Mouse (Mus musculus) urinary bladder, adult 18-20 months (tissue): ENCODE results near the gene Uqcr10.

Source experiments
- DNase-seq, 2 experiments: peaks; one replicate each; pipeline ENCODE4 v3.0.0; 2022; ENCODE audit warnings: low spot score in 2 of 2, mixed read lengths in 2 of 2

Gene Uqcr10

DNA sequence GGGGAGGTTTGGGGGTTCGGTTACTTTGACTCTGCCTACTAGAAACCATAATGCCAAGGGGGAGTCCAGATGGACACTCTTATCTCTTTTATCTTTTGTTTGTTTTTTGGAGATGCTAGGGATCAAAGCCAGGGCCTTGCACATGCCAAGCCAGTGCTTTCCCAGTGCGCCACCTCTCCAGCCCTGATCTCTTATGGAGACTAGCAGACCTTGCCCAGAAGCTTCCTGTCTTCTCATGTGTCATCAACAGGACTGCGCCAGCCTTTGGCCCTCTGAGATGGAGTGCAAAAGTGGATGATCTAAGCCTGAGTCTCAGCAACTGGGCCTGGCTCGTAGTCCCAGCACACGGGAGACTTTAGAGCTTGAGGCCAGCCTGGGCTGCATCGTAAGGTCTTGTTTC is 28.4 kb downstream of the Uqcr10 start:
- no peak for DNase-seq

DNA sequence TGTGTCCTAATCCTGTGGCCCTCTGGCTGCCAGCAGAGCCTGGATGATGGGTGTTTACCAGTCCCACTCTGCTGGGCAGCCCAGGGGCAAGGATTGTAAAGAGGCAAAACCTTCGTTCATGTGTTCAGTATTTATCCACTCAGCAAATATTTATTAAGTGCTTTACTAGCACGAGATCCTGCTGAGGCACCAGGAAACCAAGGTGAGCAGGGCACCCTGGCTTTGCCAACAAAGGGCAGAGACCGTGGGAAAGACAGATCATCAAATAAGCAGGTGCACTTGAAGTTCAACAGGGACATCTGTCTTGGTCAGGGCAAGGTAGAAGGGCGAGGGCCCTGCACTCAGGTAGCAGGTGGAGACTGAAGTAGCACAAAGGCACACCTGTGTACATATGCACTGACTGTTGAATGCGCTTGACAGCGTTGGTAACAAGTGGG is 29.0 kb downstream of the Uqcr10 start:
- DNase-seq: peak in 1 of 2 experiments; percentile 76

DNA sequence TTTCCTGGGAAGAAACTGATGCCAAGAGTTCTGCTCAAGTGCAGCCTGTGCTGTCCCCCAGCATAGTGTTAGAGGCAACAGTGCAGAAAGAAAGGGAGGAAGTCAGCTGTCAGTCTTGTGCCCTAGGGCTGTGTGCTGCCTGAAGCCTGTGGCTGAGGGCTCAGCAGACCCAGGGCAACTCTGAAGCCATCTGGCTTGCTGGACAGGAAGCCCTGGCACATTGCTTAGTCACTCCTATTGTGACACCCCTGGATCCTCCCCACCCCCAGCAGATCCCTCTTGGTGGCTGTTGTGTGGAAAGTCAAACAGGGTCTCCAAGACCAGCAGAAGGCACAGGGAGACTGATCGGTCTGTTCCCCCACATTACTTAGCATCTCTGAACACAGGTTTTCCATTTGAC is 29.5 kb downstream of the Uqcr10 start:
- peak in 1 of 2 experiments; percentile 62 for DNase-seq

DNA sequence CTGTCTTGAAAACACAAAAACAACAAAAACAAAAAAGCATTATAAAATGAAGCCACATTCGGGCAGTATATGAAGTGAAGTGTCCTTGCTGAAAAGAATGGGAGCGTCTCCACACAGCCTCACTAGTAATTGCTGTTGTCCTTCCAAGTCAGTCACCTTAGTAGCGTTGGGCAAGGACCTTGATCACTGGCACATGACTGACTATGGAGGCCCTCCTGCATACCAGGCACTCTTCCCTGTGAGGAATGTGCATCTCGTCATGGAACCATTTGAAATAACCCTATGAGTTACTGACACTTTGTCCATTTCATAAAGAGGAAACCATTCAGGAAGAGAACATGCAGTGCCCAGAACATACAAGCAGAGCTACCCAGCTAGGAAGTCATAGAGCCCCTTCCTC is 32.4 kb downstream of the Uqcr10 start:
- DNase-seq: no peak

DNA sequence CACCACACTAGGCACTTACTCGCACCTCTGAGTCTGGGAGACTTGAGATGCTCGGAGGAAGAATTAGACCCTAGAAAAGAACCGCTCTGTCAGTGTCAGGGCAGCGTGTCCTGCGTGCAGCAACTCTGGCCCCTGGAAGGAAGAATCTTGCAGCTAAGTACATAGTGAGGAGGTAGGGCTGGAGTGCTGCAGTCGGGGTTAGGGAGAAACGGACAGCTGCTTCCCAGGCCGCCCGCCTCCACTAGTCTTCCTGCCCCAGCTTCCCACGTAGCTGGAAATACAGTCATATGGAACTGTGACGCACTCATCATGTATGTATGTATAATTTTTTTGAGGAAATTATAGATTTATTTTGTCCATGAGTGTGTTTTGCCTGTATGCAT is 41.7 kb downstream of the Uqcr10 start:
- DNase-seq: no peak

DNA sequence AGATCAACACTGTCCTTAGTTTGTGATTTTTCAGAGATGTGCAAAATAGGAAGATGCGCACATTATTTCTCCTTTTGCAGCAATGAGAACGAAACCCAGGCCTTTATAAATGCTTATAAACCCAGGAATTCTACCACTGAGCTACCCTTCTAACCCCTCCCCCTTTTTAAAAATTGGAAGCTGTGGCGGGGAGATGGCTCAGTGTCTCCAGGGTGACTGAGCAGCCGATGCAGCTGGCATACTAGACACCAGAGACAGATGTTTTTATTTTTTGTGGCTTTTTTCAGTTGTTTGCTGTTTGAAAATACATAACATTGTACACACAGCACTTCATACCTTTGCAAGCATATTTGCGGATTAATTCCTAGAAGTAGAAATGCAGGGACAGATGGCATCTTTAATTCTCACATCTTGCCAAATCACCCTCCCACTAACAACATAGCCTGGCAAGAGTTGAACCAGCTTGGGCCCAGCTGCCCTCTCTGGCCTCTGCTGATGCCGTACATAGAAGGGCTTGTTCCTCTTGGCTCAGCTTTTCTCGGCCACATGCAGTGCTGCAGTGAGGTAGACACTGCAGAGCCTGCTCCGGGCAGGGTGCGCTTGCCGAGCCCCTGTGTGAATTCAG is 42.2 kb downstream of the Uqcr10 start:
- no peak for DNase-seq

DNA sequence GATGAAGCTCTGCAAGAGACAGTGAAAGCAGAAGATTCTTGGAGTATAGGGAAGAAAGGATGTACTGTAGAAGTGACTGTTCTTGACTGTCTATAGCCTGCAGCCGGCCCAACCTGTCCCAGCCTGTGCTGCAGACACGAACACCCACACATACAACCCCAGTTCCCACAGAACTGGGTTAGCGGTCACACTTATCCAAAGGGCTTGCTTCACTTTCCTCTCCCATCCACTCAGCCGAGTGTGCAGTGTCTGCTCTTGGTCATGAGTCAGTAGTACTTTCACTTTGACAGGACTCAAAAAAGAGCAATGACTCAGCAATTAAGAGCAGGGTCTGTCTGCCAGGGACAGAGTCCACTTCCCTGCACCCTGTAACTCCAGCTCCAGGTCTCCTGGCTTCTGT is 42.8 kb downstream of the Uqcr10 start:
- no peak for DNase-seq

DNA sequence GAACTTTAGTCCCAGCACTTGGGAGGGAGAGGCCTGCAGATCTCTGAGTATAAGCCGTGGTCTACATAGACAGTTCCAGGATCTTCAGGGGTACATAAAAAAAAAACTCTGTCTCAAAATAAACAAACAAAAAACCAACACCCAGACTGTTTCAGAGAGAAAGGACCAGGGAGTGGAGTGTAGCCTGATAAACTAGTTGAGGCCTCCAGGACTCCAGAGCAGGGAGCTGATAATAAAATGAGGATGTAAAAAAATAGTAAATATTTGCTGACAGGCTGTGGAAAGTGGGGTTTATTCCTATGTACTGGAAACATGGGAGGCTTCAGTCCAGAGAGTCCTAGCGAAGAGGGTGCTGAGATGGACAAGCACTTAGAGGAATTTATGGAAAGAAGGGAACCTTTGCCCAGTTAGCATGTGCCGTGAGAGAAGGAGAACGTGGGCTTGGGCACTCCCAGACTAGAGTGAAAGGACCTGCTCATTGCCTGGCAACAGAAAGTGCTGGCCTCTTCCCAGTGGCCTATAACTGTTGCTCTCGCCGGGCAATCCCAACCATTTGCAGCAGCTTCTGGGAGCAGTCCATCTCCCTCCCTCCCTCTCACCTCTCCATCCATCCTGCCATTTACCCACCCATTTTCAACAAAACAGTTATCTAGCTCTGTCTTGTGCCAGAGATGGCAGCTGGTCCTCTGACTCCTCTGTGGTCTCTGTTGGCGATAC is 43.7 kb downstream of the Uqcr10 start:
- DNase-seq: no peak

DNA sequence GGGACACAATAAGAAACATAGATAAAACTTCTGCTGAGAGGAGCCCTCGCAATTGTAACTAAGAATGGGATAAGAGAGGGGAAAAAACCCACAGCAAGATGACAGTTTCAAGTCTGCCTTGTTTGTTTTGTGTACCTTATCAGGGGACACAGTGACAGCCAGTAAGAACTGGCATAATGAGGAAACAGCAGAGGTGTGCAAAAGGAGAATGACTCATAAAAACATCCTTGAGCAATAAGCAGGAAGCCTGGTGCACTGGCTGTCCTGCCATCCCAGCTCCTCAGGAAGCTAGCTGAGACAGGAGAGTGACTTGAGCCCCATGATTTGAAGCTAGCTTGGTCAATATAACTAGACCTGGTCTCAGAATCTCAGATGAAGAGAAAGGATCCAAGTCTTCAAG is 44.3 kb downstream of the Uqcr10 start:
- DNase-seq: no peak
